In the genomic region with DNA sequence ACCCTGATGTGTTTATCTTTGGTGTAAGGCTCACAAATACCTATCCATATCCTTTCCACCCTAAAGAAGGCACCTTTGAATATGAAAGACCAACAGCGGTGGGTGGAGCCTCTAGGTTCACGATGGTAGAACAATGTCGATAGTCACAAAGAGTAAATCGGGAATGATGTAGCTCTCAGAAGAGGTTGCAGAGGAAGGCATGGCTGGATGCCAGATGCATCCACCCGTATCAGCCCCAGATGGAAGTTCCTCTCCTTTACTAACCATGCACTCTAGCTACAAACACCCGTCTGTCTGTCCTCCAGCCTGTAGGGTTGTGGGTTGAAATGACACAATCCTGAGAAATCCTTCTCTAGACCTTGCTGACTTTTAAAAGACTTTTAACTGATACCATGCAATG, we compare ENCODE assay signal across 24 mouse cellular contexts. TPM values are rescaled to one million over a fixed set of nuclear protein-coding genes. Genes with fewer than 3 reads are reported as not detected.
DNase-seq lines count a peak whose midpoint lies in the region; ATAC-seq and TF ChIP-seq lines count a peak whose summit lies in the region.
"Had no signal": no experiment of that assay in that cellular context is flagged by ENCODE, and none has a peak within 500 bp of the region (broad histone marks: within the 10 kb centered on the region; RNA-seq: fewer than 3 reads in every experiment).

No protein-coding gene starts in this region.

- no peak for ATAC-seq in kidney, embryonic 15.5 days (replicated peaks; ENCODE audit: low FRiP score)
- ATAC-seq: forebrain, embryonic 14.5 days; forebrain, embryonic 16.5 days had no signal

- DNase-seq in cerebellum, postnatal 14 days: peak; percentile 18 to 31
- no peak for DNase-seq in cerebellum, adult 9-11 months
- peak; percentile 18 for DNase-seq in kidney, adult 2 months
- no peak for DNase-seq in kidney, adult 9 months
- peak; percentile 33 for DNase-seq in kidney, postnatal 14 days
- peak; percentile 11 for DNase-seq in left cerebral cortex, postnatal 4 days
- no peak for DNase-seq in left cerebral cortex, adult 18-20 months (ENCODE audit: low spot score in 2 of 2)
- DNase-seq: adrenal gland, adult 2 months; adrenal gland, postnatal 10 days; adrenal gland, postnatal 25 days; cerebellum, adult 11 months; cerebellum, adult 18-20 months; cerebellum, adult 8-10 months; cerebellum, postnatal 36 days; embryo, embryonic 11 days had no signal

- no peaks in the 10 kb centered on the region for H3K36me3 ChIP-seq in kidney, adult 2 months (ENCODE audit: control insufficient read depth, insufficient read depth, low read length)
- H3K36me3 ChIP-seq in kidney, embryonic 15.5 days: no peaks in the 10 kb centered on the region
- H3K36me3 ChIP-seq: embryonic facial prominence, embryonic 13.5 days; embryonic facial prominence, embryonic 15.5 days; forebrain, embryonic 10.5 days; forebrain, embryonic 12.5 days had no signal

- TF ChIP-seq CTCF in kidney, adult 2 months (conservative IDR thresholded peaks at IDR 0.05; ENCODE audit: insufficient read depth, insufficient read length, low read depth, low read length): no peak

- H3K4me1 ChIP-seq in kidney, adult 2 months (ENCODE audit: control insufficient read depth, insufficient read depth, low read length): no peaks in the 10 kb centered on the region
- H3K4me1 ChIP-seq in kidney, embryonic 15.5 days: no peaks in the 10 kb centered on the region
- H3K4me1 ChIP-seq: embryonic facial prominence, embryonic 13.5 days; embryonic facial prominence, embryonic 15.5 days had no signal

- no peak overlapping the region for H3K9ac ChIP-seq in kidney, embryonic 15.5 days
- H3K9ac ChIP-seq: embryonic facial prominence, embryonic 13.5 days; embryonic facial prominence, embryonic 15.5 days; forebrain, embryonic 12.5 days had no signal

- no peak overlapping the region for H3K4me2 ChIP-seq in kidney, embryonic 15.5 days
- H3K4me2 ChIP-seq: embryonic facial prominence, embryonic 13.5 days; embryonic facial prominence, embryonic 15.5 days; forebrain, embryonic 12.5 days had no signal

- no peak overlapping the region for H3K4me3 ChIP-seq in kidney, adult 2 months (ENCODE audit: insufficient read depth, low read depth, low read length)
- no peak overlapping the region for H3K4me3 ChIP-seq in kidney, embryonic 15.5 days (replicated peaks)
- H3K4me3 ChIP-seq: embryonic facial prominence, embryonic 13.5 days; embryonic facial prominence, embryonic 15.5 days; erythroblast, embryonic 14.5 days; forebrain, embryonic 10.5 days; forebrain, embryonic 12.5 days had no signal

- no peaks in the 10 kb centered on the region for H3K27me3 ChIP-seq in kidney, adult 2 months (replicated peaks; ENCODE audit: control insufficient read depth, insufficient read depth, low read length)
- H3K27me3 ChIP-seq in kidney, embryonic 15.5 days: no peaks in the 10 kb centered on the region
- H3K27me3 ChIP-seq: embryonic facial prominence, embryonic 13.5 days; embryonic facial prominence, embryonic 15.5 days; forebrain, embryonic 12.5 days had no signal

- H3K27ac ChIP-seq in kidney, adult 2 months (ENCODE audit: insufficient read depth, low read depth, low read length): no peak overlapping the region
- no peak overlapping the region for H3K27ac ChIP-seq in kidney, embryonic 15.5 days
- H3K27ac ChIP-seq: embryonic facial prominence, embryonic 13.5 days; embryonic facial prominence, embryonic 15.5 days; forebrain, embryonic 10.5 days; forebrain, embryonic 12.5 days had no signal

- H3K9me3 ChIP-seq in kidney, embryonic 15.5 days (replicated peaks): no peaks in the 10 kb centered on the region
- H3K9me3 ChIP-seq: embryonic facial prominence, embryonic 13.5 days; embryonic facial prominence, embryonic 15.5 days; forebrain, embryonic 10.5 days; forebrain, embryonic 12.5 days had no signal

- no peak for TF ChIP-seq POLR2A in kidney, adult 2 months (IDR thresholded peaks at IDR 0.05; ENCODE audit: low read depth, low read length)

- intact Hi-C loops in left cerebral cortex, postnatal 4 days (cut with DNase I): no loop called here

- WGBS in kidney, adult 2 months: 46% methylated on average over 6 of the region's 6 CpGs
- WGBS in kidney, embryonic 15.5 days: 82% methylated on average over 6 of the region's 6 CpGs

RNA-seq across cellular contexts. Expression of a gene that starts 10.0 kb away (rescaled TPM):
- 3.9 and 6.1 TPM in 2 replicates for polyA plus RNA-seq in kidney, adult 2 months (2012; rRNA removed)
- polyA plus RNA-seq in kidney, embryonic 15.5 days (2015; fragmentation: Nextera tagmentation; extraction: Ambion mirVana): 26.9 and 27.9 TPM in 2 replicates
- total RNA-seq in left cerebral cortex, postnatal 4 days (2021): 10 to 100 TPM; 82.8 to 83.3 TPM
- total RNA-seq in left cerebral cortex, adult 18-20 months (2021): 10 to 100 TPM; 37.8 to 40.1 TPM
- total RNA-seq: MEL had no signal

Comparison
In these comparisons a context has a peak if more than half of its experiments do, and no peak if none do; other contexts are left out.
1. DNase-seq: peak in cerebellum, postnatal 14 days (2 of 2), kidney, adult 2 months (single experiment), kidney, postnatal 14 days (single experiment) and left cerebral cortex, postnatal 4 days (single experiment); none in cerebellum, adult 9-11 months (single experiment), kidney, adult 9 months (single experiment) and left cerebral cortex, adult 18-20 months (0 of 2).